ENCODE assay signal across 26 mouse cellular contexts in genomic region chr19:57569040-57569439, GRCm38 (mm10).
"Had no signal": no experiment of that assay in that cellular context is flagged by ENCODE, and none has a peak within 500 bp of the region (broad histone marks: within the 10 kb centered on the region; RNA-seq: fewer than 3 reads in every experiment).

No protein-coding gene starts in this region.

- H3K4me1 ChIP-seq: heart, embryonic 10.5 days; heart, embryonic 12.5 days; intestine, embryonic 15.5 days; kidney, embryonic 15.5 days; limb, embryonic 13.5 days; liver, embryonic 12.5 days had no signal

- H3K9ac ChIP-seq: heart, embryonic 12.5 days; hindbrain, embryonic 13.5 days; hindbrain, embryonic 15.5 days; intestine, embryonic 15.5 days; kidney, embryonic 15.5 days; limb, embryonic 13.5 days; limb, embryonic 15.5 days; liver, embryonic 12.5 days; liver, embryonic 14.5 days had no signal

- DNase-seq: gastrocnemius, adult 2 months; gastrocnemius, postnatal 10 days; gastrocnemius, postnatal 25 days; heart, adult 18-20 months; heart, postnatal 10 days; heart, postnatal 36 days; kidney, adult 11 months; kidney, adult 2 months; kidney, adult 9 months; kidney, postnatal 14 days; kidney, postnatal 36 days; layer of hippocampus, adult 9-11 months; layer of hippocampus, postnatal 36 days; left cerebral cortex, postnatal 4 days had no signal

- H3K4me3 ChIP-seq: gastrocnemius, adult 2 months; heart, embryonic 10.5 days; heart, embryonic 12.5 days; hindbrain, embryonic 13.5 days; hindbrain, embryonic 15.5 days; intestine, embryonic 15.5 days; kidney, embryonic 15.5 days; limb, embryonic 13.5 days; limb, embryonic 15.5 days; liver, embryonic 12.5 days had no signal

- H3K27me3 ChIP-seq: heart, embryonic 12.5 days; hindbrain, embryonic 13.5 days; hindbrain, embryonic 15.5 days; intestine, embryonic 15.5 days; kidney, embryonic 15.5 days; limb, embryonic 13.5 days; limb, embryonic 15.5 days; liver, embryonic 12.5 days had no signal

- H3K36me3 ChIP-seq: heart, embryonic 10.5 days; heart, embryonic 12.5 days; hindbrain, embryonic 13.5 days; hindbrain, embryonic 15.5 days; intestine, embryonic 15.5 days; kidney, embryonic 15.5 days; limb, embryonic 13.5 days; limb, embryonic 15.5 days; liver, embryonic 12.5 days had no signal

- H3K9me3 ChIP-seq: heart, embryonic 10.5 days; heart, embryonic 12.5 days; hindbrain, embryonic 13.5 days; hindbrain, embryonic 15.5 days; intestine, embryonic 15.5 days; kidney, embryonic 15.5 days; limb, embryonic 13.5 days; limb, embryonic 15.5 days; liver, embryonic 12.5 days had no signal

- H3K27ac ChIP-seq: gastrocnemius, adult 2 months; heart, embryonic 10.5 days; hindbrain, embryonic 13.5 days; hindbrain, embryonic 15.5 days; hindbrain, postnatal 0 days; intestine, embryonic 15.5 days; kidney, embryonic 15.5 days; kidney, postnatal 0 days; limb, embryonic 13.5 days; limb, embryonic 15.5 days; liver, embryonic 12.5 days; liver, embryonic 14.5 days had no signal

- ATAC-seq: hindbrain, postnatal 0 days; intestine, embryonic 15.5 days; liver, embryonic 12.5 days had no signal

- H3K4me2 ChIP-seq: heart, embryonic 12.5 days; hindbrain, embryonic 13.5 days; hindbrain, embryonic 15.5 days; intestine, embryonic 15.5 days; kidney, embryonic 15.5 days; limb, embryonic 13.5 days; limb, embryonic 15.5 days; liver, embryonic 12.5 days had no signal
